Mouse (Mus musculus): ENCODE results near the gene Sigmar1. TPM values are rescaled to one million over a fixed set of nuclear protein-coding genes. Genes with fewer than 3 reads are reported as not detected.
A peak's percentile ranks its signal among the peaks of the same experiment; 100 is the strongest.
"Not testable (repeated sequence)": the region's sequence is repeated elsewhere in the genome, so short reads cannot be mapped to it uniquely, and the experiment has no call there.

The Sigmar1 gene
- polyA plus RNA-seq (2016; fragmentation: Nextera tagmentation; extraction: Ambion mirVana): 49.6 and 51.2 TPM in 2 replicates

DNA sequence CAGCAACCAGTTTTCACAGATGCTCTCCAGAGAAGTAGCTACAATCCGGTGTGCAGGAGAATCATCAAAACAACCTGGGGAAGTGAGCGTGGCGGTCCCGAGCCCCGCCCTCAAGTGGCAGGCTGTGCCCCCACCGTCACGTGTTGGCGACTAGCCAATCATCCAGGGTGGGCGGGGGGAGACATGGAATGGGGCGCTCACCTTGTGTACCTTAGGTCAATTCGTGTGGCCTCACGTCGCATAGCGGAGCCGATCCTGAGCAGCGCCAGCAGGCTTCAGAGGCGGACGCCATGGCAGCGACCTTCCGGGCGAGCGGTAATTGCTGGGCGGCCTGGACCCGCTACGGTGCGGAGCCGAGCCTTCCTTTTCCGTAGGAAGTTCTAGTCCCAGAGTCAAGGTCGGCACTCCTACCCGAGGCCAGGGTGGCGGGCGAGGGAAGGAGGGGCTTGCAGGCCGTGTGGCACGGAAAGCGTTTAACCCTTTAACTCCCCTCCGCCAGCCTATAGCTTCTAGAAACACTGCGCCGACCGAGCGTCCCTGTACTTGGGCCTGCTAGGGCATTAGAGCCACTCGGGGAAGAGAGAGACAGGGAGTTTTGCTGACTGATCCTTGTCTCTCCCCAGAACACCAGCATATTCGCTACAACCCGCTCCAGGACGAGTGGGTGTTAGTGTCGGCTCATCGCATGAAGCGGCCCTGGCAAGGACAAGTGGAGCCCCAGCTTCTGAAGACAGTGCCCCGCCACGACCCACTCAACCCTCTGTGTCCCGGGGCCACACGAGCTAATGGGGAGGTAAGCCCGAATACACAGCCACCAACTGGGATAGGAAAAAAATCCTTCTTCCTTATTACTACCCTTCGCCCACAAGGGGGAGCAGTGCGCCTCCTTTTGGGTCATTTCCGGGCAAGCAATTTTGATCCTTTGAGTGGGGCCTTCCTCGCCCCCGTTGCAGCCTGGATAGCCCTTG, at the start of gene Sigmar1:
Gene Sigmar1, minus strand, starts transcription at position 820 of the 968 bp plus-strand sequence.
- peaks cover 29% of the 10 kb centered on the region for H3K4me1 ChIP-seq
- peak within 1 kb of the TSS; percentile 90 for H3K4me2 ChIP-seq
- no peaks in the 10 kb centered on the region for H3K9me3 ChIP-seq (replicated peaks)
- H3K36me3 ChIP-seq: peaks cover 23% of the 10 kb centered on the region
- H3K4me3 ChIP-seq: peak within 1 kb of the TSS; percentile 72
- WGBS (ENCODE audit: insufficient replicate concordance): under 1% methylated on average over 57 of the region's 57 CpGs
- peak within 1 kb of the TSS; percentile 87 for H3K27ac ChIP-seq
- peak within 1 kb of the TSS; percentile 80 for H3K9ac ChIP-seq
- no peaks in the 10 kb centered on the region; the same call in none of the 2 replicates for H3K27me3 ChIP-seq (replicated peaks)
- ATAC-seq: peak; percentile 83

DNA sequence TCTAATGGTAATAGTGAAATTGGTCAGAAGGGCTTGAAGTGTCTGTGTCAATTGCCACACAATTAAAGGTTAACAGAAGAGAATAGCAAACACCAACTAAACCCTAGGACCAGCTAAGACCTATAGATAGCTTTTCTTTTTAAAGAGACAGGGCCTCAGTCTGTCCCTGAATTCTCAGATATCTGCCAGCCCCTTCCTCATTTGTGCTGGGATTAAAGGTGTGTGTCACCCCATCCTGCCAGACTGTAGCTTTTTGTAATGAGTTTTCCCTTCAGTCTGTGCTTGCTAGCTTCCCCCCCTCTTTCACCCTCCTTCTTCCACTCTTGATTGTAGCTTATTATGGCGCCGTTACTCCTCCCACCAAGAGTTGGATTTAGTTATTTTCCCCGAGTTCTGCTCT, 27.2 kb upstream of the Sigmar1 start:
- not testable (repeated sequence) for H3K27ac ChIP-seq; H3K9me3 ChIP-seq (replicated peaks); H3K4me3 ChIP-seq; H3K4me2 ChIP-seq; H3K4me1 ChIP-seq; ATAC-seq; H3K27me3 ChIP-seq (replicated peaks); H3K9ac ChIP-seq; H3K36me3 ChIP-seq
- 53% methylated on average over 3 of the region's 3 CpGs for WGBS (ENCODE audit: insufficient replicate concordance)

DNA sequence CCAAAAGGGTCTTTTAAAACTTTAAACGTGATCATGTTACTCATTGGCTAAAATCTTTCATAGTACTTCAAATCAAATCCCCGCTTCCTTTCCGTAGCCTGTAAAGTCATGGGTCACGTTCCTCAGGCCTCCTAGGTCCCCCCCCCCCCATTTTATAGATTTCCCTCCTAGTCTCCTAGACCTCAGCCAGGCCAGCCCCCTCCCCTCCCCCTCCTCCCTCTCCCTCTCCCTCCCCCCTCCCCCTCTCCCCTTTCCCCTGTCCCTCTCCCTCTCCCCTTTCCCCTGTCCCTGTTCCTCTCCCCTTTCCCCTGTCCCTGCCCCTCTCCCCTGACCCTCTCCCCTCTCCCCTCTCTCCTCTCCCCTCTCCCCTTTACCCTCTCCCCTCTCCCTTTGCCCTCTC, 26.8 kb upstream of the Sigmar1 start:
- not testable (repeated sequence) for ATAC-seq; H3K4me3 ChIP-seq; H3K27ac ChIP-seq; H3K9ac ChIP-seq; H3K36me3 ChIP-seq; H3K27me3 ChIP-seq (replicated peaks); H3K4me1 ChIP-seq; H3K4me2 ChIP-seq; H3K9me3 ChIP-seq (replicated peaks)
- 35% methylated on average over 4 of the region's 4 CpGs for WGBS (ENCODE audit: insufficient replicate concordance)

DNA sequence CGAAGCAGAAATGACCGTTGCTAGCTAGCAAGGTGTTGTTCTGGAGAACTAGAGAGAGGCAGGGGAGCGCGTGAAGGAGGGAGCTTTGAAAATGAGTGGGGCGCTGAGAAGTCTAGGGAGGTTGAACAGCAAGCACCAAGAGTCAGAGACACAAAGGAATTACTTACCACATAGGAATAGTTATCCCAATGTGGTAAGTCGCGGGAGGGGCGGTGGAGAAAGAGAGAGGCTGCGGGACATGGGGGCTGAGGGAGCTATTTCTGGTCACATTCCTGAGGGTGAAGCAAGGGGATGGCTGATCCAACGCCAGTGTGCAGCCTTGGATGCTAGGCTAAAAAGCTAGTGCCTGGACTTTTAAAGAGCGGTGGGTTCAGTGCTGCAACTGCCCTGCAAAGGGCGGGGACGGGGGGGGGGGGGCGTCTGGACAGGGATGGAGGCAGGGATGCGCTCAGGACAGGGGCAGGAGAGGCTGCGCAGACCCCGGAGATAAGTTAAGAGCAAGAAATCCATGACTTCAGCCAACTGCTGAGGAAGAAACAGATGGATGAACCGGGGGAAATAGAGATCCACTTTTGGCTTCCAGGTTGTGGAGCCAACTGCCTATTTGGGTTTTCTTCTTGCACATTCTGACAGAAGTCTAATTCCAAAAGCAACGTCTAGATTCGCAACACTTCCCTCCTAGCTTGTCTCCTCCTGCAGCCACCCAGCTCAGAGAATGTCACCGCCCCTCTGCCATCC, 26.0 kb upstream of the Sigmar1 start:
- H3K4me2 ChIP-seq, H3K4me1 ChIP-seq, ATAC-seq: not testable (repeated sequence)

DNA sequence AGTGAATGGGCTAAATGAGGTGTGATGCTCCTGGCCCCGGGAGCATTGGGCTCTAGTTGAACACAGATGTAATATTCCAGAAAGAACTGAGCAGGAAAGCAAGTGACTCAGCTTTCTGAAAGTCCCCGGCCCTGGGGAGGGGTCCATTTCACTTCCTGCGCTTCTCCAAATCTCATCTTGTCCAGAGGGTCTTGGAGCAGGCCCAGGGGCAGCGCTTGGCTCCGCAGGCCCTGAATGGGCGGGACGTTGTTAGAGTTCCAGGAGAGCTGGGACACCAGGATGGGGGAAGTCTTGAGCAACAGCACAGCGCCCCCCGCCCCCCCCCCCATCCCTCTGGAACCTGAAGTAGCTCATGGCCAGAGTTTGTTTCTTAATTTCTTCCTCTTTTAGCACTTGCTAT, 25.3 kb upstream of the Sigmar1 start:
- not testable (repeated sequence) for H3K4me1 ChIP-seq; H3K27ac ChIP-seq; H3K9ac ChIP-seq; H3K36me3 ChIP-seq; H3K27me3 ChIP-seq (replicated peaks); H3K4me2 ChIP-seq; H3K4me3 ChIP-seq; H3K9me3 ChIP-seq (replicated peaks); ATAC-seq
- WGBS (ENCODE audit: insufficient replicate concordance): 38% methylated on average over 9 of the region's 9 CpGs

More for the DNA sequence above, 26.0 kb upstream of the Sigmar1 start:
- H3K27me3 ChIP-seq (replicated peaks); H3K9me3 ChIP-seq (replicated peaks); H3K4me3 ChIP-seq; H3K9ac ChIP-seq; H3K27ac ChIP-seq; H3K36me3 ChIP-seq: not testable (repeated sequence)
- 22% methylated on average over 17 of the region's 21 CpGs for WGBS (ENCODE audit: insufficient replicate concordance)

DNA sequence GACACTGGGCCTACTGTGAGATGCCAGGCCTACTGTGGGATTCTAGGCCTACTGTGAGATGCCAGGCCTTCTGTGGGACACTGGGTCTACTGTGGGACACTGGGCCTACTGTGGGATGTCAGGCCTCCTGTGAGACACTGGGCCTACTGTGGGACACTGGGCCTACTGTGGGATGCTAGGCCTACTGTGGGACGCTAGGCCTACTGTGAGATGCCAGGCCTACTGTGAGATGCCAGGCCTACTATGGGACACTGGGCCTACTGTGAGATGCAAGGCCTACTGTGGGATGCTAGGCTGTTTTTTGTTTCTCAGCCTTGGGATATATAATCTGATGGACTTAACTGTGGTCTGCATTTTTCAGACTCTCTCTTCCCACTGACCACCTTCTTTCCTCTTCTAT, 19.9 kb upstream of the Sigmar1 start:
- not testable (repeated sequence) for H3K4me1 ChIP-seq

DNA sequence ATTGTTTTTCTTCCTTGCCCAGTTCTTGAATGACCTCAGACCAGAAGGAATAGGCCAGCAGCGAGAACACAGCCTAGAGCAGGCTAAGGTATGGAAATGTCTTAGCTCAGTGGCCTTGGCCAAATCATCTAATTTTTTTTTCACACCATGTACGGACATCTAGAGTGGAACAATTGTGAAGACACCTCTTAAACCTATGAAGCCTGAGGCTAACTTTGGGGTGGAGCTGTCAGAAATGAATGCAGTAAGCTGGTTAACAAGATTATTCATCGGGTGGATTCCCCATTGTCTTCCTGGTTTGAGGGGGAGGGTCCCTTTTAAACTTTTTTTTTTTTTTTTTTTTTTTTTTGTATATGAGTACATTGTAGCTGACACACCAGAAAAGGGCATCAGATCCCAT, 18.5 kb upstream of the Sigmar1 start:
- Histone ChIP-seq H3K4me1 (peaks cover 12% of the 10 kb centered on the region), H3K4me2 (peak overlapping the region; percentile 71), H3K4me3 (peak overlapping the region; percentile 57), H3K27ac (0 out of 2 replicates have a peak overlapping the region, but pooled peaks have one; percentile 40)
- H3K9me3 ChIP-seq (replicated peaks); ATAC-seq; H3K36me3 ChIP-seq; H3K27me3 ChIP-seq (replicated peaks); H3K9ac ChIP-seq: not testable (repeated sequence)
- WGBS (ENCODE audit: insufficient replicate concordance): 78% methylated on average over 3 of the region's 3 CpGs

More for the DNA sequence above, 19.9 kb upstream of the Sigmar1 start:
- not testable (repeated sequence) for H3K4me3 ChIP-seq; H3K27me3 ChIP-seq (replicated peaks); ATAC-seq; H3K9ac ChIP-seq; H3K36me3 ChIP-seq; H3K9me3 ChIP-seq (replicated peaks); H3K27ac ChIP-seq; H3K4me2 ChIP-seq
- 78% methylated on average over 1 of the region's 1 CpGs for WGBS (ENCODE audit: insufficient replicate concordance)

DNA sequence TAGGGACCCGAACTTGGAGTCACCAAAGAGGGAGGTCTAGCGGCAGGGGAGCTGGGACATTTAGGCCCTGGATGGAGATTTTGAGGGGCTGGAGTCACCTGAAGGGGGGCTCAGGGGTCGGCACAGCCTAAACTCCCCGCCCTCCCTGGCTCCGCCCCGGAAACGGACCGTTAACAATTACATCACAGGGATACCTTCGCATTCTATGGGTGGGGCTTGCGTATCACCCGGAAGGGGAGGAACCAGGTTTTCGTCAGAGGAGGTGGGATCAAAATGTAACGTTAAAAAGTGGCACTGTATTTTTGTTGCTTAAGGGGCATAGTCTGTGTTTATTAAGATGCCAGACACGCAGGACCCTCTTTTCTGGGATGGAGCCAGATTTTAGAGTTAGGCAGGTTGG, 18.0 kb upstream of the Sigmar1 start, which contains the start of gene Ccl27a:
Gene Ccl27a, minus strand, starts transcription at position 246 of the 400 bp plus-strand sequence.
- H3K9ac ChIP-seq; ATAC-seq; H3K36me3 ChIP-seq; H3K27me3 ChIP-seq (replicated peaks); H3K9me3 ChIP-seq (replicated peaks): not testable (repeated sequence)
- Histone ChIP-seq H3K4me3 (peak within 1 kb of the TSS; percentile 57), H3K4me1 (peaks cover 12% of the 10 kb centered on the region), H3K4me2 (peak within 1 kb of the TSS; percentile 71), H3K27ac (peak within 1 kb of the TSS; percentile 56; the same call in 1 of the 2 replicates)
- WGBS (ENCODE audit: insufficient replicate concordance): 5% methylated on average over 12 of the region's 14 CpGs

DNA sequence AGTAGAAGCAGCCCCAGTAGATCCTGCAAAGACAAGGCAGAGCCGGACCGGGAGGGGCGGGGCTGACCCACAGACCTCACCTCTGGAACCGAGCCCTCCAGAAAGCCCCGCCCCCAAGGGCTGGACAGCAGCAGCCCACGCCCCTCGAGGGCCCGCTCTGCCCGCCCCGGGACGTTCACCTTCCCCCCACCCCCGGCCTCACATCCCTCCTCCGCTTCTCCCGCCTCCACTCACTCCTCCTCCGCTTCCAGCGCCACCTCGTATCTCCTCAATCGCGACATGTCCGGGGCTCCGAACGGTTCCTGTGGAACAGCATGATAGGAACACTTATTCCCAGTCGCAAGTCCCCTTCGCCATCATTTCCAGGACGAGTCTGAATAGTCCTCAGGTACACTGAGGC, 17.5 kb upstream of the Sigmar1 start:
- not testable (repeated sequence) for H3K9ac ChIP-seq; H3K36me3 ChIP-seq; ATAC-seq; H3K9me3 ChIP-seq (replicated peaks); H3K27me3 ChIP-seq (replicated peaks)
- WGBS (ENCODE audit: insufficient replicate concordance): 0% methylated on average over 20 of the region's 25 CpGs
- Histone ChIP-seq H3K4me3 (peak overlapping the region; percentile 57), H3K4me1 (peaks cover 12% of the 10 kb centered on the region), H3K27ac (peak overlapping the region; percentile 56; the same call in 1 of the 2 replicates), H3K4me2 (peak overlapping the region; percentile 71)

DNA sequence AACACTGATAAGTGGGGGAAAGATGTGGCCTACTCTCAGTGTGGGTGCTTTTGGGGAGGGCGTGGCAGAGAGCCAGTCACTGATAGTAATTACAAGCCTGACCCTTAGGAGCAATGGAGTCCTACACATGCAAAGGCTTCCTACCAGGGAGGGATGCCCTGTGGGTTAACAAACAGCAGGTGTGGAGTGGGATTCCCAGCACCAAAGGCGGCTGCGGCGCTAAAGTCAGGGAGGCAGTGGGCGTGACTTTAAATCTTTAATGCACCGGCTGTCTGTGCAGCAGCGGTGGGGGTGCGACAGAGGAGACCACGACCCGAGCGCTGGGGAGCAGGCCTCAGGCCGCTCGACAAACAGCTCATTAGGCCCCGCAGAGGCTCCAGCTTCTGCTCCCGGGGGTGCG, 17.0 kb upstream of the Sigmar1 start:
- ATAC-seq; H3K36me3 ChIP-seq; H3K27ac ChIP-seq; H3K9me3 ChIP-seq (replicated peaks); H3K9ac ChIP-seq; H3K27me3 ChIP-seq (replicated peaks): not testable (repeated sequence)
- 6% methylated on average over 11 of the region's 16 CpGs for WGBS (ENCODE audit: insufficient replicate concordance)
- H3K4me1 ChIP-seq: peaks cover 12% of the 10 kb centered on the region
- H3K4me3 ChIP-seq: peak overlapping the region; percentile 35
- peak overlapping the region; percentile 61 for H3K4me2 ChIP-seq

DNA sequence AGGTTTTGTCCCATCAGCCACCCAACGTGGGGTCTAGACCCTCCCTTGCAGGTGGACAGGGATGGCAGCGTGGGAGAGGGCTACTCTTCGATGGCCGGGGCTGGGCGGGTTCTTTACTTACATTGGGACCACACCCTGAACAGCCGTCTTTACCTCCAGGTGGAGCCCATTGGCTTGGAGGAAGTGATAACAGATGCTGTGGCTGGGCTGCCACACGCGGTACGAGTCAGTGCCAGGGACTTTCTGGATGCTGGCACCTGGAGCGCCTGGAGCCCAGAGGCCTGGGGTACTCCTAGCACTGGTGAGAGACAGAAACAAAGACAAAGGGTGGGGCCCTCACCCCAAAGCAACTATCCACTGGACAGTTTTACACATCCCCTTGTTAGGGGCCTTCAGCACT, 11.3 kb upstream of the Sigmar1 start:
- not testable (repeated sequence) for H3K4me3 ChIP-seq; H3K36me3 ChIP-seq; H3K27me3 ChIP-seq (replicated peaks); H3K4me2 ChIP-seq; H3K27ac ChIP-seq; H3K9me3 ChIP-seq (replicated peaks); H3K9ac ChIP-seq; ATAC-seq
- peaks cover 18% of the 10 kb centered on the region for H3K4me1 ChIP-seq
- 49% methylated on average over 10 of the region's 10 CpGs for WGBS (ENCODE audit: insufficient replicate concordance)

DNA sequence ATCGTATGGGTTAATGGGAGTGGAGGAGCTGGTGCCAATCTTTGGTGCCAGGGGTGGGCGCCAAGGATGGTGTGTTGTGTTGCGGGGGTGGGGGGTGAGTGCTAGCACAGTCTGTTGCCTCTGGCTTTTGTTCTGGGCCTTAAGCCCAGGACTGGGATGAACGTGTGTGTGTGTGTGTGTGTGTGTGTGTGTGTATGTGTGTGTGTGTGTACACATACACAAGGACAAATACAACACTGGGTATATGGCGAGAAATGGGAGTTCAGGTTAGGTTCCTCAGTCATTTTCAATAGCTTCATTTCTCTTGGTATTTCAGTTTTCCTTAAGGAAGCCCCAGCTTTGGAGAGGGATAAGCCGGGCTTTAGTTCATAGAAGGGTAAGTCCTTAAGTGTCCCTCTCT, 7.2 kb upstream of the Sigmar1 start:
- ATAC-seq; H3K9me3 ChIP-seq (replicated peaks); H3K4me3 ChIP-seq; H3K27me3 ChIP-seq (replicated peaks); H3K9ac ChIP-seq; H3K27ac ChIP-seq; H3K4me2 ChIP-seq: not testable (repeated sequence)
- Histone ChIP-seq H3K4me1 (peaks cover 45% of the 10 kb centered on the region), H3K36me3 (peaks cover 13% of the 10 kb centered on the region)
- 72% methylated on average over 5 of the region's 6 CpGs for WGBS (ENCODE audit: insufficient replicate concordance)
